ENCODE assay signal across 8 mouse cellular contexts in genomic region chr3:52270511-52270910, GRCm38 (mm10). TPM values are rescaled to one million over a fixed set of nuclear protein-coding genes. Genes with fewer than 3 reads are reported as not detected.
DNase-seq lines count a peak whose midpoint lies in the region; ATAC-seq and TF ChIP-seq lines count a peak whose summit lies in the region.

No protein-coding gene starts in this region.

- peak overlapping the region; percentile 97 for H3K4me2 ChIP-seq in embryonic facial prominence, embryonic 11.5 days (ENCODE audit: low read depth, low read length)
- H3K4me2 ChIP-seq in intestine, embryonic 15.5 days (replicated peaks), result peak overlapping the region; percentile 92
- peak overlapping the region; percentile 97 for H3K4me2 ChIP-seq in neural tube, embryonic 13.5 days

- no peak for TF ChIP-seq POLR2A in liver, adult 2 months (IDR thresholded peaks at IDR 0.05; ENCODE audit: extremely low read depth, insufficient read depth, low read length)

- peak overlapping the region; percentile 26 for H3K27ac ChIP-seq in liver, adult 2 months (replicated peaks; ENCODE audit: insufficient read depth, low read depth, low read length)
- H3K27ac ChIP-seq in embryonic facial prominence, embryonic 11.5 days (replicated peaks; ENCODE audit: low read depth, low read length), result no peak overlapping the region
- H3K27ac ChIP-seq in intestine, embryonic 15.5 days, result peak overlapping the region; percentile 95; the same call in 1 of the 2 replicates
- no peak overlapping the region for H3K27ac ChIP-seq in neural tube, embryonic 13.5 days (replicated peaks)

- peak; percentile 62 for DNase-seq in liver, adult 2 months (ENCODE audit: extremely low read depth, low read depth, low spot score)
- DNase-seq in liver, result no peak
- DNase-seq in embryonic facial prominence, embryonic 11.5 days (ENCODE audit: low spot score), result no peak
- DNase-seq in cerebellum, adult 8-10 months, result no peak
- no peak for DNase-seq in yolk sac, embryonic 10.5 days (ENCODE audit: low spot score)
- no peak for DNase-seq in layer of hippocampus, adult 9-10 months (ENCODE audit: low spot score)

- H3K27me3 ChIP-seq in liver, adult 2 months (ENCODE audit: control insufficient read depth, insufficient read depth, low read length), result no peaks in the 10 kb centered on the region
- H3K27me3 ChIP-seq in embryonic facial prominence, embryonic 11.5 days (ENCODE audit: control insufficient read depth, insufficient read depth, low read length), result peaks cover 4% of the 10 kb centered on the region
- H3K27me3 ChIP-seq in intestine, embryonic 15.5 days (replicated peaks), result no peaks in the 10 kb centered on the region
- peaks cover 60% of the 10 kb centered on the region for H3K27me3 ChIP-seq in neural tube, embryonic 13.5 days

- no peak for TF ChIP-seq CTCF in liver, adult 2 months (IDR thresholded peaks at IDR 0.05; ENCODE audit: low read depth, low read length)

- H3K36me3 ChIP-seq in liver, adult 2 months (ENCODE audit: control insufficient read depth, insufficient read depth, low read length), result no peaks in the 10 kb centered on the region
- H3K36me3 ChIP-seq in embryonic facial prominence, embryonic 11.5 days (replicated peaks; ENCODE audit: control insufficient read depth, insufficient read depth, low read depth, low read length), result no peaks in the 10 kb centered on the region
- H3K36me3 ChIP-seq in intestine, embryonic 15.5 days, result no peaks in the 10 kb centered on the region
- no peaks in the 10 kb centered on the region for H3K36me3 ChIP-seq in neural tube, embryonic 13.5 days

- 2% methylated on average over 3 of the region's 3 CpGs for WGBS in liver, adult 2 months
- 16% methylated on average over 3 of the region's 3 CpGs for WGBS in embryonic facial prominence, embryonic 11.5 days
- WGBS in intestine, embryonic 15.5 days, result 20% methylated on average over 3 of the region's 3 CpGs
- 32% methylated on average over 3 of the region's 3 CpGs for WGBS in neural tube, embryonic 13.5 days

- H3K79me2 ChIP-seq in liver, adult 2 months (ENCODE audit: control insufficient read depth, insufficient read depth, low read length), result peaks cover 50% of the 10 kb centered on the region

- H3K9ac ChIP-seq in liver, adult 2 months (ENCODE audit: low read depth, low read length), result peak overlapping the region; percentile 34
- H3K9ac ChIP-seq in embryonic facial prominence, embryonic 11.5 days (replicated peaks; ENCODE audit: low read length), result no peak overlapping the region; the same call in 1 of the 2 replicates
- peak overlapping the region; percentile 83 for H3K9ac ChIP-seq in intestine, embryonic 15.5 days
- H3K9ac ChIP-seq in neural tube, embryonic 13.5 days, result peak overlapping the region; percentile 69

- no peaks in the 10 kb centered on the region for H3K9me3 ChIP-seq in embryonic facial prominence, embryonic 11.5 days (replicated peaks; ENCODE audit: control insufficient read depth, low read length)
- no peaks in the 10 kb centered on the region for H3K9me3 ChIP-seq in intestine, embryonic 15.5 days
- H3K9me3 ChIP-seq in neural tube, embryonic 13.5 days, result no peaks in the 10 kb centered on the region

- peaks cover 30% of the 10 kb centered on the region for H3K4me1 ChIP-seq in liver, adult 2 months (ENCODE audit: control insufficient read depth, insufficient read depth, low read length)
- no peaks in the 10 kb centered on the region for H3K4me1 ChIP-seq in embryonic facial prominence, embryonic 11.5 days (ENCODE audit: control insufficient read depth, insufficient read depth, low read length)
- peaks cover 7% of the 10 kb centered on the region for H3K4me1 ChIP-seq in intestine, embryonic 15.5 days (replicated peaks)
- H3K4me1 ChIP-seq in neural tube, embryonic 13.5 days (replicated peaks), result peaks cover 36% of the 10 kb centered on the region

- no peak for ATAC-seq in embryonic facial prominence, embryonic 11.5 days (replicated peaks; ENCODE audit: insufficient number of reproducible peaks, low FRiP score, low TSS enrichment, low read depth)
- no peak for ATAC-seq in intestine, embryonic 15.5 days
- ATAC-seq in neural tube, embryonic 13.5 days (ENCODE audit: low read depth), result no peak

- peak overlapping the region; percentile 70 for H3K4me3 ChIP-seq in liver, adult 2 months (ENCODE audit: insufficient read depth, low read depth, low read length)
- H3K4me3 ChIP-seq in embryonic facial prominence, embryonic 11.5 days (ENCODE audit: low read depth, low read length), result peak overlapping the region; percentile 84
- H3K4me3 ChIP-seq in intestine, embryonic 15.5 days (replicated peaks), result peak overlapping the region; percentile 95
- peak overlapping the region; percentile 77 for H3K4me3 ChIP-seq in neural tube, embryonic 13.5 days

RNA-seq across cellular contexts. Expression of gene Foxo1, which starts 2.4 kb away (rescaled TPM):
- total RNA-seq in liver, adult 2 months (2014; rRNA removed), result 6.5 and 10.3 TPM in 2 replicates
- 5.8 and 7.4 TPM in 2 replicates for polyA plus RNA-seq in liver, adult 2 months (2012; rRNA removed)
- polyA plus RNA-seq in embryonic facial prominence, embryonic 11.5 days (2014; fragmentation: Nextera tagmentation; extraction: Ambion mirVana), result 5.2 and 5.8 TPM in 2 replicates
- polyA plus RNA-seq in intestine, embryonic 15.5 days (2015; fragmentation: Nextera tagmentation; extraction: Ambion mirVana), result 5.8 and 6.4 TPM in 2 replicates
- polyA plus RNA-seq in neural tube, embryonic 13.5 days (2015; fragmentation: Nextera tagmentation; extraction: Ambion mirVana), result 2.7 and 3.6 TPM in 2 replicates

Comparison
In these comparisons a context has a peak if more than half of its experiments do, and no peak if none do; other contexts are left out.
1. H3K27ac ChIP-seq: peak in liver, adult 2 months (single experiment) and intestine, embryonic 15.5 days (single experiment); none in embryonic facial prominence, embryonic 11.5 days (single experiment) and neural tube, embryonic 13.5 days (single experiment).
2. Peak in every context shown above with its lines, with median percentiles within 50 percentile points of each other: H3K4me3 ChIP-seq and H3K4me2 ChIP-seq.